Mouse (Mus musculus): ENCODE measurements around the gene Gatad2a. TPM values are rescaled to one million over a fixed set of nuclear protein-coding genes. Genes with fewer than 3 reads are reported as not detected.

The Gatad2a gene
- polyA plus RNA-seq, 1 experiment from 2014 or later = 92.4 TPM

GRCm38 (mm10) chr8:69863387-69864020, 132.7 kb downstream of the Gatad2a start:
- no peak for ATAC-seq (ENCODE audit: insufficient read depth)
- Histone ChIP-seq H3K4me3 (ENCODE audit: low read depth, low read length) (no peak overlapping the region), H3K9me3 (ENCODE audit: low read depth, low read length) (no peaks in the 10 kb centered on the region), H3K27ac (ENCODE audit: low read depth) (no peak overlapping the region), H3K9ac (no peak overlapping the region), H3K27me3 (ENCODE audit: insufficient read depth, low read length) (no peaks in the 10 kb centered on the region), H3K4me1 (ENCODE audit: insufficient read depth) (no peaks in the 10 kb centered on the region), H3K4me2 (no peak overlapping the region), H3K36me3 (ENCODE audit: insufficient read depth) (no peaks in the 10 kb centered on the region)
- 78% methylated on average over 5 of the region's 5 CpGs for WGBS
- DNase-seq = no peak
- TF ChIP-seq CTCF (IDR thresholded peaks at IDR 0.05; ENCODE audit: low read depth) = no peak

DNA sequence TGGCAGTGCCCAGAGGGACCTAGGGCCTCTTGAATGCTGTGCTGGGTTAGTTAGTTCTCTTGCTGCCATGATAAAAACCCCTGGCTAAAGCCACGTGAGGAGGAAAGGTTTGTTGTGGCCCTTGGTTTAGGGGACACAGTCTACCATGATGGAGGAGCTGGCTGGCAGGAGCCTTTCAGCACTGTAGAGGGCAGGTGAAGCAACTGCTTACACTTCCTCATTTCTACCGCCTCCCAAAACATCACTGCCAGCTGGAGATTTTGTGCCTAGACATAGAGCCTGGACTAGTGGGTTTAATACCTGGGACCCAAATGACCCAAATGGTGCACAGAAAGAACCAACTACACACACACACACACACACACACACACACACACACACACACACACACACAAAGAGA, 134.9 kb downstream of the Gatad2a start:
- ATAC-seq (ENCODE audit: insufficient read depth) (no peak), DNase-seq (no peak)
- Histone ChIP-seq H3K4me1 (ENCODE audit: insufficient read depth) (no peaks in the 10 kb centered on the region), H3K9ac (no peak overlapping the region), H3K4me2 (no peak overlapping the region), H3K27ac (ENCODE audit: low read depth) (no peak overlapping the region), H3K4me3 (ENCODE audit: low read depth, low read length) (no peak overlapping the region), H3K27me3 (ENCODE audit: insufficient read depth, low read length) (no peaks in the 10 kb centered on the region), H3K9me3 (ENCODE audit: low read depth, low read length) (no peaks in the 10 kb centered on the region), H3K36me3 (ENCODE audit: insufficient read depth) (no peaks in the 10 kb centered on the region)
- WGBS = 67% methylated on average over 2 of the region's 2 CpGs
- TF ChIP-seq CTCF (IDR thresholded peaks at IDR 0.05; ENCODE audit: low read depth) = no peak

DNA sequence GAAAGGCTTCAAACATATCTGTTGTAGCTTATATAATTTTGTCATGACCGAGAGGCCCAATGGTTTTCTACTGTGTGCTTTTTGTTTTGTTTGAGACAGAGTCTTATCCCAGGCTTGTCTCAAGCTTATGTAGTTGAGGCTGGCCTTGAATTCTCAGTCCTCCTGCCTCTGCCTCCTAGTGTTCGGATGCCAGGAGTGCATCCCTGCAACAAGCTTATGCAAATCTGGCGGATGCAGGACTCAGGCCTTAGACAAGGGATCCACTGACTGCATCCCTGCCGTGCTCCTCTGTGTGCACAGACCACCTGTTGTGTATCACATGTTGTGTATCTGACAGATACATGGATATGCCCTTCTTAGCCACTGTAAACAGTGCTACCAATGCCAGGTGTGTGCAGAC, 135.4 kb downstream of the Gatad2a start:
- no peaks in the 10 kb centered on the region for H3K27me3 ChIP-seq (ENCODE audit: insufficient read depth, low read length)
- H3K36me3 ChIP-seq (ENCODE audit: insufficient read depth) = no peaks in the 10 kb centered on the region
- ATAC-seq (ENCODE audit: insufficient read depth) (no peak), DNase-seq (no peak)
- H3K4me2 ChIP-seq = no peak overlapping the region
- 49% methylated on average over 4 of the region's 4 CpGs for WGBS
- TF ChIP-seq CTCF (IDR thresholded peaks at IDR 0.05; ENCODE audit: low read depth) = peak; percentile 43
- no peaks in the 10 kb centered on the region for H3K9me3 ChIP-seq (ENCODE audit: low read depth, low read length)
- H3K9ac ChIP-seq = no peak overlapping the region
- no peak overlapping the region for H3K4me3 ChIP-seq (ENCODE audit: low read depth, low read length)
- H3K4me1 ChIP-seq (ENCODE audit: insufficient read depth) = no peaks in the 10 kb centered on the region
- H3K27ac ChIP-seq (ENCODE audit: low read depth) = no peak overlapping the region

Other genes with a start within 250 kb of the Gatad2a start
- 5.6 and 5.8 TPM in 2 replicates for gene Zfp963, start 246.4 kb downstream of the Gatad2a start, polyA plus RNA-seq (2014; fragmentation: Nextera tagmentation; extraction: Ambion mirVana)
- gene Gm20422, start 221.5 kb downstream of the Gatad2a start, polyA plus RNA-seq (2014; fragmentation: Nextera tagmentation; extraction: Ambion mirVana) = 0.22 and 0.30 TPM in 2 replicates
- gene Atp13a1, start 205.2 kb downstream of the Gatad2a start, polyA plus RNA-seq (2014; fragmentation: Nextera tagmentation; extraction: Ambion mirVana) = 46.6 and 57.4 TPM in 2 replicates
- gene Zfp866, start 205.2 kb downstream of the Gatad2a start, polyA plus RNA-seq (2014; fragmentation: Nextera tagmentation; extraction: Ambion mirVana) = 30.5 and 31.7 TPM in 2 replicates
- gene Gmip, start 187.7 kb downstream of the Gatad2a start, polyA plus RNA-seq (2014; fragmentation: Nextera tagmentation; extraction: Ambion mirVana) = 6.7 and 8.8 TPM in 2 replicates
- 0.74 and 1.0 TPM in 2 replicates for gene Lpar2, start 174.0 kb downstream of the Gatad2a start, polyA plus RNA-seq (2014; fragmentation: Nextera tagmentation; extraction: Ambion mirVana)
- gene Pbx4, start 163.9 kb downstream of the Gatad2a start, polyA plus RNA-seq (2014; fragmentation: Nextera tagmentation; extraction: Ambion mirVana) = 7.1 and 9.4 TPM in 2 replicates
- 0.25 and 0.31 TPM in 2 replicates for gene Cilp2, start 108.7 kb downstream of the Gatad2a start, polyA plus RNA-seq (2014; fragmentation: Nextera tagmentation; extraction: Ambion mirVana)
- gene Tssk6, start 94.2 kb downstream of the Gatad2a start, polyA plus RNA-seq (2014; fragmentation: Nextera tagmentation; extraction: Ambion mirVana) = 3.8 and 4.3 TPM in 2 replicates
- gene Ndufa13, start 93.8 kb downstream of the Gatad2a start, polyA plus RNA-seq (2014; fragmentation: Nextera tagmentation; extraction: Ambion mirVana) = 163 and 171 TPM in 2 replicates
- gene Yjefn3, start 93.7 kb downstream of the Gatad2a start, polyA plus RNA-seq (2014; fragmentation: Nextera tagmentation; extraction: Ambion mirVana) = 3.6 and 4.3 TPM in 2 replicates
- 49.6 and 50.7 TPM in 2 replicates for gene Mau2, start 46.4 kb upstream of the Gatad2a start, polyA plus RNA-seq (2014; fragmentation: Nextera tagmentation; extraction: Ambion mirVana)
- gene Sugp1, start 46.4 kb upstream of the Gatad2a start, polyA plus RNA-seq (2014; fragmentation: Nextera tagmentation; extraction: Ambion mirVana) = 33.6 and 39.3 TPM in 2 replicates
- gene Tm6sf2, start 76.5 kb upstream of the Gatad2a start, polyA plus RNA-seq (2014; fragmentation: Nextera tagmentation; extraction: Ambion mirVana) = 0.39 and 1.1 TPM in 2 replicates
- 0.05 TPM in 1 of 2 replicates, not detected in the other for gene Hapln4, start 87.1 kb upstream of the Gatad2a start, polyA plus RNA-seq (2014; fragmentation: Nextera tagmentation; extraction: Ambion mirVana)
- 0.05 and 0.07 TPM in 2 replicates for gene Ncan, start 124.5 kb upstream of the Gatad2a start, polyA plus RNA-seq (2014; fragmentation: Nextera tagmentation; extraction: Ambion mirVana)
- 23.1 and 25.2 TPM in 2 replicates for gene Nr2c2ap, start 134.9 kb upstream of the Gatad2a start, polyA plus RNA-seq (2014; fragmentation: Nextera tagmentation; extraction: Ambion mirVana)
- gene Rfxank, start 142.8 kb upstream of the Gatad2a start, polyA plus RNA-seq (2014; fragmentation: Nextera tagmentation; extraction: Ambion mirVana) = 17.3 TPM in 2 replicates
- gene Borcs8, start 143.1 kb upstream of the Gatad2a start, polyA plus RNA-seq (2014; fragmentation: Nextera tagmentation; extraction: Ambion mirVana) = 42.5 and 45.7 TPM in 2 replicates
- 0.26 and 0.28 TPM in 2 replicates for gene Mef2b, start 143.3 kb upstream of the Gatad2a start, polyA plus RNA-seq (2014; fragmentation: Nextera tagmentation; extraction: Ambion mirVana)
- 49.1 and 50.5 TPM in 2 replicates for gene Tmem161a, start 176.0 kb upstream of the Gatad2a start, polyA plus RNA-seq (2014; fragmentation: Nextera tagmentation; extraction: Ambion mirVana)
- gene Slc25a42, start 215.9 kb upstream of the Gatad2a start, polyA plus RNA-seq (2014; fragmentation: Nextera tagmentation; extraction: Ambion mirVana) = 2.9 and 3.2 TPM in 2 replicates
- 33.4 and 33.5 TPM in 2 replicates for gene Sugp2, start 237.8 kb upstream of the Gatad2a start, polyA plus RNA-seq (2014; fragmentation: Nextera tagmentation; extraction: Ambion mirVana)
- 27.8 and 28.6 TPM in 2 replicates for gene Armc6, start 238.1 kb upstream of the Gatad2a start, polyA plus RNA-seq (2014; fragmentation: Nextera tagmentation; extraction: Ambion mirVana)

Data from lung, embryonic 14.5 days (tissue).